Mouse (Mus musculus): Measurements from ENCODE around the gene Akr1c21.
A peak's percentile ranks its signal among the peaks of the same experiment; 100 is the strongest.
"Not testable (repeated sequence)": the region's sequence is repeated elsewhere in the genome, so short reads cannot be mapped to it uniquely, and the experiment has no call there.

Gene Akr1c21

DNA sequence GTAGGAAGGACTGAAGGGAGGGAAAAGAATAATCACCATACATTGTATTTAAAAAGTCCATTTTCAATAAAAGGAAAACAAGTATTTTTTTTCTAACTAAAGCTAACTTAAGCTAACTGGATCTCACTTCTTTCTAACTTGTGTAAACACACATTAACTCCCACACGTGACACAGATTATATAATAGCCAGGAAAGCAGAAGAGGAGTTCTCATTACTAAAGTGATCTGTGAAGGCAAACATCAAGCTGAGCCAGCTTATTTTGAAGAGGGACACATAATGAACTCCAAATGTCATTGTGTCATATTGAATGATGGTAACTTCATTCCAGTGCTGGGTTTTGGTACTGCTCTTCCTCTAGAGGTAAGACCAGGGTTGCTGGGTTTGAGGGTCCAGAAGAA lies at the start of gene Akr1c21:
Akr1c21 (plus strand) TSS at position 205 of the 400 bp plus-strand sequence.
- no peak for DNase-seq (ENCODE audit: inconsistent age in 2 of 2, low spot score in 1 of 2)

GRCm38 (mm10) chr13:4559143-4559542 lies 14.7 kb upstream of the Akr1c21 start:
- DNase-seq (ENCODE audit: inconsistent age in 2 of 2, low spot score in 1 of 2): no peak

DNA sequence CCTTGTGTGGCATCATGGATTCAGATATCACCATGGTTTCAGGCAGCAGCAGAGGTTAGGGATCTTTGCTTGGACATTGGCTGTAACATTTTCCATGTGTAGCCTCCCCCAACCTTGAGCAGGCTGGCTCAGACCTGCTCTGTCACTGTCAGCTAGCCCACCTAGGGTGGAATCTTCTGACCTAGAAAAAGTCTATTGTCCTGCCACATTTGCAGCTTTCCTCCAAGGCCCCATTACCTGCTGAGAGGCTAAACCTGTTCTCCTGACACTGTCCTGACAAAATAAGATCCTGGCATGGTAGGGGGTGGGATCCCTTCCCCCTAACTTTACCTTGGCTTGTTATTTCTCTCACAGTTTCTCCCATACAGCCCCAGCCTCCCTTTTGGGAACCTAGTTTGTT lies 13.4 kb upstream of the Akr1c21 start:
- DNase-seq (ENCODE audit: inconsistent age in 2 of 2, low spot score in 1 of 2): no peak

- DNase-seq (ENCODE audit: inconsistent age in 2 of 2, low spot score in 1 of 2): no peak
Observed at GRCm38 (mm10) chr13:4565996-4566395, 7.9 kb upstream of the Akr1c21 start.

- DNase-seq (ENCODE audit: inconsistent age in 2 of 2, low spot score in 1 of 2): no peak
Observed at GRCm38 (mm10) chr13:4576921-4577320, 3.0 kb downstream of the Akr1c21 start.

DNA sequence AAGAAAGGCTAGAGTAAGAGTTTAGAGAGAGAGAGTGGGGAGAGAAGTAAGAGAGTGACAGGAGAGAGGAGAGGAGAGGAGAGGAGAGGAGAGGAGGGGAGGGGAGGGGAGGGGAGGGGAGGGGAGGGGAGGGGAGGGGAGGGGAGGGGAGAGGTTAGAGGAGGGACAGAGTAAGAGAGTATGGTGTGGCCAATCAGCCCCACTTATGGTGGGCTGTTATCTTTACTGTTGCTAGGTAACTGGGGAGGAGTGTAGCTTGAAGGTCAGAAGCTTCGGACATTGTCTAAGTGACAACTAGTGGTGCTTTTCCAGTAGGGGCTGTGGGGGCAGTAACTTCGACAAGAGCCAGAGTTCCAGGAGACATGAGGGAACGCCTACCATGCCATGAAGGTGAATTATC lies 29.6 kb downstream of the Akr1c21 start:
- DNase-seq (ENCODE audit: inconsistent age in 2 of 2, low spot score in 1 of 2): not testable (repeated sequence)

DNA sequence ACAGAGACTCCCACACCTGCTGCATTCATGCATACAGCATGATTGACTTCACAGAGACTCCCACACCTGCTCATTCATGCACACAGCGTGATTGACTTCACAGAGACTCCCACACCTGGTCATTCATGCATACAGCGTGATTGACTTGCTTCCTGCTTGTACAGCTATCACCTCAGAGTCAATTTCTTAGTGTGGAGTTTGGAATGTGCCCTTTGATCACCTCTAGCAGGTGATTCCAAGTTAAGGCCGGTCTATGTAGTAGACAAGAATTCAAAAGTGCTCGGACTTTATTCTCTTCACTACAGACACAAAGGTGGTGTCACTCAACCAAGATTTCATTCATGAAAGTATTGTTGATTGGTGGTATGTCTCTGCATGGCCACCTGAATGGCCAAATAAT lies 32.9 kb downstream of the Akr1c21 start:
- DNase-seq (ENCODE audit: inconsistent age in 2 of 2, low spot score in 1 of 2): no peak

DNA sequence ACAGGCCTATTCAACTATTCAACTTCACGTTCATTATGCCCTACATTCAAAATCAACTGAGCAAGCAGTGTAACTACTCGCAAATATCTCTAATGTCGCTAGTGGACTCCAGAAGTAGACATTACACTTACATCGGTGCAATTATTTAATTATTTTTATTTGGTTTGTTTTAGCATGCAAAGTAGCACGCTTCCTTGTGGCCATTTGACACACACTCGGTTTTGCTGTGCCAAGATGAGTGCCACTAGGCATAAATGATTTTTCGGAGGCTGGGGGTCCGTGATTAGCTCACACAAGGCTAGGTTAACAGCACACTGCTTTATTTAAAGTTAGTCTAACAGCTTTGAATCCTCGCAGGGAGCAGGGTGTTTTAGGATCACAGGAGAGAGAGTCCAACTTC lies 34.7 kb downstream of the Akr1c21 start:
- no peak for DNase-seq (ENCODE audit: inconsistent age in 2 of 2, low spot score in 1 of 2)

- peak; percentile 93 to 97 for DNase-seq (ENCODE audit: inconsistent age in 2 of 2, low spot score in 1 of 2)
Observed at GRCm38 (mm10) chr13:4608961-4609409, 35.1 kb downstream of the Akr1c21 start, which contains the start of gene Akr1e1. Gene Akr1e1 (minus strand): TSS chr13:4609174.

DNA sequence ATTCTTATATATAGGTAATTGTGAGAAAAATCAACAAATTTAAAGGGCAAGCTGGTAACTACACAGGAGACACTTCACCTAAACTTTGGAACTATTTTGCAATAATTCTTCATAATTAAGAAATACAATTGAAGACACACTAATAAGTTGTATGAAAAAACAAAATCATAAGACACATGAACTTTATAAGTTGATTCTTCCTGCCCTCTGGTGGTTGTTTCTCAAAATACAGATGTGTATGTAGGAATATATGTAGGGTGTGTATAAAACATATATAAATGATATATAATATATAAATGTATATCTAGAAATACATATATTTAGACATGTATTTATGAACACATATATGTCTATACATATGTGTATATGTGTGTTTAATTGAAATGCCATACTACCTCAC lies 37.0 kb downstream of the Akr1c21 start:
- DNase-seq (ENCODE audit: inconsistent age in 2 of 2, low spot score in 1 of 2): peak in 1 of 2 experiments; percentile 43

Measured in adrenal gland, adult (tissue).